Mouse (Mus musculus): ENCODE data around the gene Cntn4. TPM values are rescaled to one million over a fixed set of nuclear protein-coding genes. Genes with fewer than 3 reads are reported as not detected.

The Cntn4 gene
- polyA plus RNA-seq, 1 experiment from 2014 or later, result not detected

DNA sequence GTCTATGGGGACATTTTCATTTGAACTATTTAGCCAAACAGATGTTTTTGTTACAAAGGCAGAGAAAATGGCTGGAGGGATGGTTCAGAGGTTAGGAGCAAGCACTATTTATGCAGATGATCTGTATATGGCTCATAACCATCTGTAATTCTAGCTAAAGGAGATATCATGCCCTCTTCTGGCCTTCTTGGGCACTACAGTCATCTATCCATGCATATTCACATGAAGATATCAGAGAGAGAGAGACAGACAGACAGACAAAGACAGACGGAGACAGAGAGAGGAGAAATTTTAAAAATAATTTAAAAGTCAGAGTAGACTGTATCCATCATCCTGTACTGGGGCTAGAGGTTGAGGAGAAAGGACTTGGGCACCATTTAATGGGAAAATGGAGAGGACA, 652.2 kb downstream of the Cntn4 start:
- no peak overlapping the region for H3K4me2 ChIP-seq (ENCODE audit: low read depth, low read length)
- no peak overlapping the region for H3K9ac ChIP-seq (replicated peaks)
- no peaks in the 10 kb centered on the region for H3K27me3 ChIP-seq (ENCODE audit: insufficient read depth, low read length)
- TF ChIP-seq CTCF (IDR thresholded peaks at IDR 0.05; ENCODE audit: low read depth) (no peak), EP300 (IDR thresholded peaks at IDR 0.05; ENCODE audit: low read depth) (no peak)
- H3K36me3 ChIP-seq (replicated peaks; ENCODE audit: insufficient read depth, low read length), result no peaks in the 10 kb centered on the region
- WGBS (ENCODE audit: insufficient replicate concordance), result 77% methylated on average over 1 of the region's 1 CpGs
- no peak overlapping the region for H3K27ac ChIP-seq (ENCODE audit: low read depth)
- H3K4me1 ChIP-seq (ENCODE audit: insufficient read depth), result no peaks in the 10 kb centered on the region
- no peak for DNase-seq
- no peak for ATAC-seq
- no peaks in the 10 kb centered on the region for H3K9me3 ChIP-seq (ENCODE audit: low read length)
- H3K4me3 ChIP-seq (ENCODE audit: low read depth, low read length), result no peak overlapping the region

DNA sequence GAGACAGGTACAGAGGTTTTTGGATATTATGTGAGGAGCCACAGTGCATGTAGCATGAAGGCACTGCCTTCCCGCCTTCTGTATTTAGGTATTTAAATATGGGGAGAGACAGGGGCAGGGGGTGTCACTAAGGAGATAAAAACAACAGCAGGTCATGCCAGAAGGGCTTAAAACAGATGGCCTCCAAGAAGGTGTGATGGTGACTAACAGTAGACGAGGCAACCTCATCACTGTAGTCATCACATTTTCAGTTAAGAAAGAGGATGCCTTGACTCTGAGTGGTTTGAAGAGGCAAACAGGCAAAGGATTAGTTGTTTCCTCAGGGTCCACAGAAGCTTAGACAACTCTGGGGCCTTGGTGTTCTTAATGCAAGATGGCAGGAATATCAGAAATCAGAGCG, 655.0 kb downstream of the Cntn4 start:
- H3K27me3 ChIP-seq (ENCODE audit: insufficient read depth, low read length), result no peaks in the 10 kb centered on the region
- no peaks in the 10 kb centered on the region for H3K4me1 ChIP-seq (ENCODE audit: insufficient read depth)
- no peak overlapping the region for H3K27ac ChIP-seq (ENCODE audit: low read depth)
- H3K9ac ChIP-seq (replicated peaks), result no peak overlapping the region
- no peak overlapping the region for H3K4me3 ChIP-seq (ENCODE audit: low read depth, low read length)
- H3K4me2 ChIP-seq (ENCODE audit: low read depth, low read length), result no peak overlapping the region
- TF ChIP-seq CTCF (IDR thresholded peaks at IDR 0.05; ENCODE audit: low read depth) (no peak), EP300 (IDR thresholded peaks at IDR 0.05; ENCODE audit: low read depth) (no peak)
- no peaks in the 10 kb centered on the region for H3K36me3 ChIP-seq (replicated peaks; ENCODE audit: insufficient read depth, low read length)
- 75% methylated on average over 3 of the region's 3 CpGs for WGBS (ENCODE audit: insufficient replicate concordance)
- DNase-seq (no peak), ATAC-seq (no peak)
- H3K9me3 ChIP-seq (ENCODE audit: low read length), result no peaks in the 10 kb centered on the region

DNA sequence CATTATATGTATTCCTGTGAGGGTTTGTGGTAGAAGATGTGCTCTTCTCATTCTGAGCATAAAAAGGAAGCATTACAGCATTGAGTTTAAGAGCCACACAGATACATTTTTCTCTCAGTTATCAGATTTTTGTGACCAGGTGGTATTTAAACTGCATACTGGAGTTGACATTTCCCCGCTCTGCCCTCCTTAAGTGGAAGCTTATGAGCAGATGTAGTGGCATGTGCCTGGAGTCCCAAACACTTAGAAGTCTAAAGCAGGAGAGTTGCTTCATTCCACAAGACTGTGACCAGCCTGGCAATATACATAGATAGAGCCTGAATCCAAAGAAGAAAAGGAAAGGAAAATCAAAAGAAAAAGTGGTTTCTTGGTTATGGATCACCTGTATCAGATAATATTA, 655.5 kb downstream of the Cntn4 start:
- H3K4me3 ChIP-seq (ENCODE audit: low read depth, low read length), result no peak overlapping the region
- no peaks in the 10 kb centered on the region for H3K27me3 ChIP-seq (ENCODE audit: insufficient read depth, low read length)
- no peak for DNase-seq
- no peaks in the 10 kb centered on the region for H3K9me3 ChIP-seq (ENCODE audit: low read length)
- no peak for TF ChIP-seq CTCF (IDR thresholded peaks at IDR 0.05; ENCODE audit: low read depth)
- no peak for TF ChIP-seq EP300 (IDR thresholded peaks at IDR 0.05; ENCODE audit: low read depth)
- H3K4me2 ChIP-seq (ENCODE audit: low read depth, low read length), result no peak overlapping the region
- ATAC-seq, result no peak
- H3K9ac ChIP-seq (replicated peaks), result no peak overlapping the region
- no peaks in the 10 kb centered on the region for H3K4me1 ChIP-seq (ENCODE audit: insufficient read depth)
- WGBS (ENCODE audit: insufficient replicate concordance), result 80% methylated on average over 1 of the region's 1 CpGs
- no peak overlapping the region for H3K27ac ChIP-seq (ENCODE audit: low read depth)
- H3K36me3 ChIP-seq (replicated peaks; ENCODE audit: insufficient read depth, low read length), result no peaks in the 10 kb centered on the region

DNA sequence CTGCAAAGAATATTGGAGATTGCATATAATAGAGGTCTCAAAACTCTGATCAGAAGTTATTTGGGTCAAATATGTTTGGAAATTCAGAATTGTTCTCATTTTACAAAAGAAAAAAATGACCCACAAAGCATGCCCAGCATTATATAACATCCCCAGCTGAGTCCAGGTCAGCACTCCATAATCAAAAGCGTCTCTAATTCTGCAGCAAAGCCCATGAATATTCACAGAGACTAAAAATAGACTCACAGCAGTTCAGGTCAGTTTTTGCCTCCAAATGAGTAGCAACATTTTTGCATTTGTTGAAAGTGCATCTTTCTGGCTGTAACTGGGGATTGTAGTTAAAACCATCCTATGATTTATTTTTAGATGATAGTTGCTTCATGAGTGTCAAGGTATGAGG, 657.6 kb downstream of the Cntn4 start:
- no peak overlapping the region for H3K9ac ChIP-seq (replicated peaks)
- no peak overlapping the region for H3K27ac ChIP-seq (ENCODE audit: low read depth)
- ATAC-seq, result no peak
- H3K4me2 ChIP-seq (ENCODE audit: low read depth, low read length), result no peak overlapping the region
- no peak for DNase-seq
- TF ChIP-seq CTCF (IDR thresholded peaks at IDR 0.05; ENCODE audit: low read depth), result no peak
- TF ChIP-seq EP300 (IDR thresholded peaks at IDR 0.05; ENCODE audit: low read depth), result no peak
- no peaks in the 10 kb centered on the region for H3K9me3 ChIP-seq (ENCODE audit: low read length)
- no peaks in the 10 kb centered on the region for H3K27me3 ChIP-seq (ENCODE audit: insufficient read depth, low read length)
- H3K4me3 ChIP-seq (ENCODE audit: low read depth, low read length), result no peak overlapping the region
- no peaks in the 10 kb centered on the region for H3K36me3 ChIP-seq (replicated peaks; ENCODE audit: insufficient read depth, low read length)
- H3K4me1 ChIP-seq (ENCODE audit: insufficient read depth), result no peaks in the 10 kb centered on the region
- WGBS (ENCODE audit: insufficient replicate concordance), result 54% methylated on average over 1 of the region's 1 CpGs

DNA sequence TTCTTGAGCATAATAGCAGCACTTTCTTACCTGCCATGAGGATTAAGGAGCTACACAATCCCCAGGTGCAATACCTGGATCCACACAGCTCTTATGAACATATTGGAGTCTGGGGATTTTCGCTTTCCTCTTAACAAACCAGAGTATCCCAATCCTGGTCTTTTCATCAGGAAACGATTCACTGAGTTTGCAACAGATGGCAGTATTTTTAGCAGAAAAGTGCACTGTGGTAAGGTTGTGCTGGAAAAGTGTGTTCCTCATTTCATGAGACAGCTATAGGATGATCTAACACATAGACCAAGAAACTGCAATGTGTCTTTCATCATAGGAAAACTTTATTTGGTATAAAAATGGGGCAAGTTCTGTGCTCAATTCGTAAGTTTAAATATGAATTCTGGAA, 659.3 kb downstream of the Cntn4 start:
- TF ChIP-seq EP300 (IDR thresholded peaks at IDR 0.05; ENCODE audit: low read depth), result no peak
- no peak for TF ChIP-seq CTCF (IDR thresholded peaks at IDR 0.05; ENCODE audit: low read depth)

DNA sequence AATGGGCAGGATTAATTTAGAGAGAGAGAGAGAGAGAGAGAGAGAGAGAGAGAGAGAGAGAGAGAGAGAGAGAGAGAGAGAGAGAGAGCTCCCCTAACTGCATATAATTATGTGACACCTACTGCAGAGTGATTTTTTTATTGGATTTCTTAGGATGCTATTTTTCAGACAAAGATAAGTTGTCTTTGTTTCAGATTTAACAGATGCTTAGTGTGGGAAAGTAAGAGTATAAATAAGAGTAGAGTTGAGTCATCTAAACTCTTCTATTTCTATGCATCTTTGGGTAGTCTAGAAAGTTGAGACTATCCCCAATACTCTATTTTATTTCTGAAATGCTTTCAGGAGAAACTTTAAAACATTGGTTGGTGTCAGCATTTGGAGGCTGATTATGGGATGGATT, 660.4 kb downstream of the Cntn4 start:
- Histone ChIP-seq H3K9ac (replicated peaks) (no peak overlapping the region), H3K9me3 (ENCODE audit: low read length) (no peaks in the 10 kb centered on the region), H3K27me3 (ENCODE audit: insufficient read depth, low read length) (no peaks in the 10 kb centered on the region), H3K4me1 (ENCODE audit: insufficient read depth) (no peaks in the 10 kb centered on the region), H3K36me3 (replicated peaks; ENCODE audit: insufficient read depth, low read length) (no peaks in the 10 kb centered on the region), H3K4me3 (ENCODE audit: low read depth, low read length) (no peak overlapping the region), H3K4me2 (ENCODE audit: low read depth, low read length) (no peak overlapping the region), H3K27ac (ENCODE audit: low read depth) (no peak overlapping the region)
- ATAC-seq, result no peak
- DNase-seq, result no peak
- TF ChIP-seq CTCF (IDR thresholded peaks at IDR 0.05; ENCODE audit: low read depth) (no peak), EP300 (IDR thresholded peaks at IDR 0.05; ENCODE audit: low read depth) (no peak)

More for the DNA sequence above, 659.3 kb downstream of the Cntn4 start:
- WGBS (ENCODE audit: insufficient replicate concordance), result 69% methylated on average over 3 of the region's 3 CpGs
- Histone ChIP-seq H3K9ac (replicated peaks) (no peak overlapping the region), H3K9me3 (ENCODE audit: low read length) (no peaks in the 10 kb centered on the region), H3K27ac (ENCODE audit: low read depth) (no peak overlapping the region), H3K4me2 (ENCODE audit: low read depth, low read length) (no peak overlapping the region), H3K4me3 (ENCODE audit: low read depth, low read length) (no peak overlapping the region), H3K27me3 (ENCODE audit: insufficient read depth, low read length) (no peaks in the 10 kb centered on the region), H3K4me1 (ENCODE audit: insufficient read depth) (no peaks in the 10 kb centered on the region), H3K36me3 (replicated peaks; ENCODE audit: insufficient read depth, low read length) (no peaks in the 10 kb centered on the region)
- ATAC-seq, result no peak
- DNase-seq, result no peak

DNA sequence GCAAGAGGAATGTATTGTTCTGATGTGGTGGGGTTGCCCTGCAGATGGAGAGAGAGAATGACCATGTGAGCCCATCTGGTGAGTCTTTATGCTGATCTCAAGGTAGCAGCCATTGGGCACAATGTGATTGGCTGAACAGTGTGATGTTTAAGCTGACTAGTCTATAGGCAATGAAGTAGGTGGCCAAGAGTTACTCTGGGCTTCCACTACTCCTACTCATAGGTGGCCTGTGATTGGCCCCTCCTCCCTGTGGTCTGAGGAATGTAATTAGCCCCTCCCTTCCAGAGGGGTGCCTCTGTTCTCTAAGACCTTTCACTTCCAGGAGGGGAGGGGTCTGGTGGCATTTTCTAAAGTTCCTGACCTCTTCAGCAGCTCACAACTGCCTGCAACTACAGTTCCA, 663.7 kb downstream of the Cntn4 start:
- no peaks in the 10 kb centered on the region for H3K36me3 ChIP-seq (replicated peaks; ENCODE audit: insufficient read depth, low read length)
- no peak for ATAC-seq
- DNase-seq, result no peak

More for the DNA sequence above, 663.7 kb downstream of the Cntn4 start:
- no peaks in the 10 kb centered on the region for H3K9me3 ChIP-seq (ENCODE audit: low read length)
- H3K4me1 ChIP-seq (ENCODE audit: insufficient read depth), result no peaks in the 10 kb centered on the region
- TF ChIP-seq EP300 (IDR thresholded peaks at IDR 0.05; ENCODE audit: low read depth) (no peak), CTCF (IDR thresholded peaks at IDR 0.05; ENCODE audit: low read depth) (no peak)
- no peaks in the 10 kb centered on the region for H3K27me3 ChIP-seq (ENCODE audit: insufficient read depth, low read length)
- H3K4me2 ChIP-seq (ENCODE audit: low read depth, low read length), result no peak overlapping the region
- no peak overlapping the region for H3K27ac ChIP-seq (ENCODE audit: low read depth)
- no peak overlapping the region for H3K9ac ChIP-seq (replicated peaks)
- no peak overlapping the region for H3K4me3 ChIP-seq (ENCODE audit: low read depth, low read length)
